In the genomic region with DNA sequence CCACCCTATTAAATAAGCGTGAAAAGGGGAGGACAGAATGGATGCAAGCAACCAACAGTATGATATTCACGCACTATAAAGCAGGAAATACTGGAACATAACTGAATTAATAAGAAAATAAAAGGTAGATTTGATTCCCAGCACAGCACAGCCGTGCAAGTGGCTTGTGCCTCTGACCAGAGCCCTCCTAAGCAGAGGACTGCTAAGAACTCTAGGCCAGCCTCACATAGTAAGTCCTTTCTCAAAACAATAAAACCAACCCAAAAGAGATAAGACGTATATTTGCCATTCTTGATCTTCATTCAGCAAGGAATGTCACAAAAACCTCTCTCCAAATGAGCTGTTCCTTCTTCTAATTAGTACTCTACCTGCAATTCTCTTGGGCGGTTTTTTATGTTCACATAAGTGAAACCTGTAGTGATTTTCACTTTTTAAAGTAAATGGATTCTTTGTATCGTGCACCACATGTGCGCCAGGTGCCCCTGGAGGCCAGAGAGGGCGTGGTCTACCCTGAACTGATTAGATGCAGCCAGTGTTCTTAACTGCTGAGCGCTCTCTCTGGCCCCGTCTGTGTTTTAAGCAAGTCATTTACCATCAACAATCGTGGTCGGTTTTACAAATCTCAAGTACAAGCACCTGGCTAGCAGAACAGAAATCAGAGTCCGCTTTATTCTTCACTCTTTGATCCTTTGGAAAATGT, we compare ENCODE assay signal across 16 mouse cellular contexts.
DNase-seq lines count a peak whose midpoint lies in the region; ATAC-seq lines count a peak whose summit lies in the region.
"Had no signal": no experiment of that assay in that cellular context is flagged by ENCODE, and none has a peak within 500 bp of the region (broad histone marks: within the 10 kb centered on the region; RNA-seq: fewer than 3 reads in every experiment).

No protein-coding gene starts in this region.

- H3K9me3 ChIP-seq in limb, embryonic 10.5 days (replicated peaks): no peaks in the 10 kb centered on the region
- H3K9me3 ChIP-seq: forebrain, embryonic 10.5 days; hindbrain, embryonic 10.5 days; megakaryocyte, embryonic 14.5 days; neural tube, embryonic 13.5 days had no signal

- peak; percentile 37 for DNase-seq in embryo, embryonic 10 days (ENCODE audit: low spot score)
- DNase-seq in embryo, embryonic 9.5 days (ENCODE audit: extremely low spot score): no peak
- DNase-seq in embryo, embryonic 10.5 days (ENCODE audit: low spot score): peak; percentile 23
- peak; percentile 44 for DNase-seq in limb, embryonic 10.5 days (ENCODE audit: low spot score)
- DNase-seq in gastrocnemius, postnatal 25 days: no peak
- DNase-seq in adrenal gland, adult 2 months: no peak
- no peak for DNase-seq in thymus, postnatal 0 days (ENCODE audit: low spot score)
- DNase-seq: adrenal gland, postnatal 36 days; cerebellum, adult 9-10 months; right cerebral cortex, postnatal 25 days; thymus, adult 18-20 months had no signal

- H3K4me3 ChIP-seq in limb, embryonic 10.5 days: no peak overlapping the region
- H3K4me3 ChIP-seq: forebrain, embryonic 10.5 days; hindbrain, embryonic 10.5 days; megakaryocyte, embryonic 14.5 days; neural tube, embryonic 13.5 days had no signal

- 61% methylated on average over 13 of the region's 13 CpGs for WGBS in limb, embryonic 10.5 days

- H3K4me1 ChIP-seq in limb, embryonic 10.5 days: peaks cover 49% of the 10 kb centered on the region

- H3K27me3 ChIP-seq in limb, embryonic 10.5 days (ENCODE audit: low read depth, poor library complexity, severe bottlenecking): no peaks in the 10 kb centered on the region
- H3K27me3 ChIP-seq: megakaryocyte, embryonic 14.5 days; neural tube, embryonic 13.5 days had no signal

- H3K27ac ChIP-seq in limb, embryonic 10.5 days: 0 out of 2 replicates have a peak overlapping the region, but pooled peaks have one; percentile 34
- H3K27ac ChIP-seq: forebrain, embryonic 10.5 days; hindbrain, embryonic 10.5 days; neural tube, embryonic 13.5 days had no signal

- peak; percentile 86 for ATAC-seq in megakaryocyte progenitor cell, adult 5-6 weeks (replicated peaks; ENCODE audit: poor library complexity)

- peaks cover 26% of the 10 kb centered on the region for H3K36me3 ChIP-seq in limb, embryonic 10.5 days

Comparison
In these comparisons a context has a peak if more than half of its experiments do, and no peak if none do; other contexts are left out.
1. DNase-seq: peak in embryo, embryonic 10 days (single experiment), embryo, embryonic 10.5 days (single experiment) and limb, embryonic 10.5 days (single experiment); none in embryo, embryonic 9.5 days (single experiment), gastrocnemius, postnatal 25 days (single experiment), adrenal gland, adult 2 months (single experiment) and thymus, postnatal 0 days (single experiment).